Mouse (Mus musculus) megakaryocyte, embryonic 14.5 days (primary cell): ENCODE data around the gene Olfr1427. TPM values are rescaled to one million over a fixed set of nuclear protein-coding genes. Genes with fewer than 3 reads are reported as not detected.

Source experiments
- polyA plus RNA-seq: library from polyadenylated mRNA; stranded (reverse); fragments of >175 nt; gene quantifications from 2 replicates; pipeline ENCODE4 v1.2.3, GENCODE M21; 2012; ENCODE audit warnings: low replicate concordance; ENCODE audit not compliant: insufficient read depth

Olfr1427 gene
- polyA plus RNA-seq, 1 experiment, result not detected

Other genes starting within 250 kb of the Olfr1427 start
- gene Olfr1418, start 242.3 kb downstream of the Olfr1427 start, polyA plus RNA-seq, result not detected in 2 replicates
- not detected in 2 replicates for gene Olfr1419, start 228.2 kb downstream of the Olfr1427 start, polyA plus RNA-seq
- not detected in 2 replicates for gene Olfr1420, start 216.8 kb downstream of the Olfr1427 start, polyA plus RNA-seq
- gene Patl1, start 190.9 kb downstream of the Olfr1427 start, polyA plus RNA-seq, result 2.4 and 5.5 TPM in 2 replicates
- gene Osbp, start 137.4 kb downstream of the Olfr1427 start, polyA plus RNA-seq, result 0.73 and 3.0 TPM in 2 replicates
- not detected in 2 replicates for gene Olfr1423, start 62.0 kb downstream of the Olfr1427 start, polyA plus RNA-seq
- gene Olfr1424, start 40.7 kb downstream of the Olfr1427 start, polyA plus RNA-seq, result not detected in 2 replicates
- not detected in 2 replicates for gene Olfr1425, start 25.6 kb downstream of the Olfr1427 start, polyA plus RNA-seq
- gene Olfr1426, start 11.3 kb downstream of the Olfr1427 start, polyA plus RNA-seq, result not detected in 2 replicates
- not detected in 2 replicates for gene Olfr1428, start 12.6 kb upstream of the Olfr1427 start, polyA plus RNA-seq
- gene Olfr76, start 19.9 kb upstream of the Olfr1427 start, polyA plus RNA-seq, result not detected in 2 replicates
- not detected in 2 replicates for gene Olfr1555-ps1, start 66.8 kb upstream of the Olfr1427 start, polyA plus RNA-seq
- gene Olfr1431, start 97.3 kb upstream of the Olfr1427 start, polyA plus RNA-seq, result not detected in 2 replicates
- not detected in 2 replicates for gene Olfr1432, start 129.3 kb upstream of the Olfr1427 start, polyA plus RNA-seq
- gene Olfr262, start 138.3 kb upstream of the Olfr1427 start, polyA plus RNA-seq, result not detected in 2 replicates
- gene Olfr235, start 157.7 kb upstream of the Olfr1427 start, polyA plus RNA-seq, result not detected in 2 replicates
- gene Olfr1434, start 176.5 kb upstream of the Olfr1427 start, polyA plus RNA-seq, result not detected in 2 replicates
- gene Olfr1436, start 195.8 kb upstream of the Olfr1427 start, polyA plus RNA-seq, result not detected in 2 replicates
- not detected in 2 replicates for gene Olfr1437, start 221.8 kb upstream of the Olfr1427 start, polyA plus RNA-seq
- gene Olfr1438-ps1, start 232.6 kb upstream of the Olfr1427 start, polyA plus RNA-seq, result not detected in 2 replicates